Mouse (Mus musculus): Measurements from ENCODE around the gene Olfr98. TPM values are rescaled to one million over a fixed set of nuclear protein-coding genes. Genes with fewer than 3 reads are reported as not detected.

Gene Olfr98
- not detected for polyA plus RNA-seq (2014; fragmentation: Illumina TruSeq; extraction: RNeasy Lipid Tissue Mini Kit (QIAGEN cat#74804); ENCODE audit: low replicate concordance)

DNA sequence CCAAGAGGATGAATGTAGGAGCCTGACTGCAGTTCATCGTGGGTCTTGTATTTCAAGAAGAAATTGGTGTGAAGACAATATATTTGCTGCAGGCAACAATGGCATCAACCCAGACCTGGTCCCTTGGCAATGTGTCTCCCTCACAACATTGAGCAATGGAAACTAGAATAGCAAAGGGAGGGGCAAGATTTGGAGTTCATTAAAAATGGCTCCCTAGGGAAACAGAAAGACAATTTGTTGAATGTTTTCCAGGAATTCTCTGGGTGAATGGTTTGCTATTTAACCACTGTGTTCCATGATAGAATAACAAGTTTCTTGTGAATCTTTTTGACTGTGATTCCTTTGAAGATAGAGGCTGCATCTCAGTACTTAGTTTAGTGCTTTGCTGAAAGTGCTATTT is at the start of gene Olfr98:
TSS of gene Olfr98 (minus strand) at position 124 of the 400 bp plus-strand sequence.

DNA sequence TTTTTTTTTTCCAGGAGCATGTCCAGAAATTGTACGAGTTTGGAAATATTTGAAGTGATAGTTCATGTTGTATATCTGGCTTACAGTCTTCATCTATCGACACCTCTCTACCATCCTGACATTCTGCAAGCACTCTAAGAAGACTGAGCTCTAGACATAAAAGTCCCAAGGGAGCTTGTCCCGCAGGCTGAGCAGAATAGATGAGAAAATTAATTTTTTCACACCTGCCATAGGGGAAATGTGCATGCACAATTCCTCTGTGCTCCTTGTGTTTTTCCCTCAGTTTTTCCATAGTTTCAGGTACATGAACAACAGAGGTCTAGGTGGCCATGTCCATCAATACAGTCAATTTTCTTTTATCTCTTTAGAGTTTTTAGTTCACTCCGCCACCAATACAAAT is 40.7 kb upstream of the Olfr98 start, which contains the start of gene Olfr101:
TSS of gene Olfr101 (minus strand) at position 101 of the 400 bp plus-strand sequence.

DNA sequence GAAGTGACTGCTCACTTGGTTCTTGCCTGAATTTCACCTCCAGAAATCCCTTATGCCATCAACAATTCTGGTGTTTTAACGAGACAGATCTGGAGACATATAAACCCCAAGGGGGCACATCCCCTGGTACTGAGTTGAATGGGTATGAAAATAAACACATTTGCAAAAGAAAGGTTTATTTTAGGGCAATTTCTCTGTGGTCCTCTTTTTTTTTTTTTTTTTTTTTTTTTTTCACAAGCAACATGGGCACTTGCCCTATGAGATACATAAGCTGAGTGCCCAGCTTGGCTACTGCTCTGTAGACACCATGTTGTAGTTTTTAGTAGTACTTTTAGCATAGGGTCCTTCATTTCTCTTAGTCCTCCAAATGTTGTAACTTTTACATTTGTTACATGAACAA is 19.8 kb upstream of the Olfr98 start, which contains the start of gene Olfr99:
TSS of gene Olfr99 (minus strand) at position 101 of the 400 bp plus-strand sequence.

DNA sequence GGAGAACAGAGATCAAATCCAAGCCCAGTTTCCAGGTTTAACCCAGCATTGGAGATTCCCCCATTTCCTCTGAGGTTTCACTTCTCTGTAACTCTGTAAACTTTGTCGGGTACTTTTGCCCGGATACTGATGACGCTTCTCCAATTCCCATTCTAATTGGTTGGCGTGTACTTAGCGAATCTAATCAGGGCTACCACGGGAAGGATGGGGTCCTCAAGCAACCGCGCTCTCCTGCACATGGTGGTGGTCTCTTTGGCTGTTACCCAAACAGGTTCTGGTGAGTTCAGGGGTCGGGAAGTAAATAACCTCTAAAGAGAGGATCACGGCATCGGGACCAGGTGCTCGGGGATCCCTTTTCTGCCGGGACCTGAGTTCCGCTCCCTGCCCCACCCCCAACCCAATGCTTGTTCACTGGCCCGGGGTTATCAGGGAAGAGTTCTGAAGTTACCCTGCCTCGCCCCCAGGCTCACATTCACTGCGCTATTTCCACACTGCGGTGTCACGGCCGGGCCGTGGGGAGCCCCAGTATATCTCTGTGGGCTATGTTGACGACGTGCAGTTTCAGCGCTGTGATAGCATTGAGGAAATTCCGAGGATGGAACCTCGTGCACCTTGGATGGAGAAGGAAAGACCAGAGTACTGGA is 6.6 kb upstream of the Olfr98 start, which contains the start of gene H2-M3:
TSS of gene H2-M3 (plus strand) at position 163 of the 644 bp plus-strand sequence.

DNA sequence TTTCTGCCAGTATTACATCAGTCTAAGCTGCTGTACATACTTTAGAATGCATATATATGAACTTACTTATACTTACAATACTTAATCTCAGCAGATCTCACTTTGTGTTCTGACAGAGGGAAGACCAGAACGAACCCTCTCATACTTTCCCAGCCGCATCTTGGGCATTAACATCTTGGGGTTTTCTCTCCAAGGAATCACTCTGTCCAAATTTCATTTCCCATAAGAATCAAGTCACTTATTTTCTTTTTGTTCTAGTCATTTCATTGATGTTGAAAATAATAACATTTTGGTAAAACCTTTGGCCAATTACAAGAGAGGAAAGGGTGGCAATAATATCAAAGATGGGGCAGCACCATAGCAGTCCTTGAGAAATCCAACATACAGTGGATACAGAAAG is 26.3 kb downstream of the Olfr98 start, which contains the start of gene Olfr97:
TSS of gene Olfr97 (minus strand) at position 101 of the 400 bp plus-strand sequence.

DNA sequence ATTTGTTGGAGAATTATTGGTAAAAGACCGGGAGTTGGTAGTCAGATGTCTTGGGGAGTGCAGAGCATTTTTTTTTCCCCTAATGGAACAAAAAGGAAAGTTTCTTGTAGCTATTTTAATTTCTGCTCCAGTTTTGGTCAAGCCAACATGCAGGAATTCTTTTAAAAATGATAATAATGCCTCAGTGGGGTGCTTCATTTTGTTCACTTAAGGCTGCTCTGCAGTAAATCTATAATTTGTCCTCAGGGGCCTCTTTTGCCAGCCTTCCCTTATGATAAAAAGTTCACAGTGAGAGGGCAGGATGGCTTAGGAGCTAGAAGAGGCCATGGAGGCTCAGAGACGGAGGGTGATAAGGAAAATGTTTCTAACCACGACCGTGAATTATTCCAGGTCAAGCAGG is 43.7 kb downstream of the Olfr98 start, which contains the start of gene Olfr96:
TSS of gene Olfr96 (plus strand) at position 301 of the 400 bp plus-strand sequence.

DNA sequence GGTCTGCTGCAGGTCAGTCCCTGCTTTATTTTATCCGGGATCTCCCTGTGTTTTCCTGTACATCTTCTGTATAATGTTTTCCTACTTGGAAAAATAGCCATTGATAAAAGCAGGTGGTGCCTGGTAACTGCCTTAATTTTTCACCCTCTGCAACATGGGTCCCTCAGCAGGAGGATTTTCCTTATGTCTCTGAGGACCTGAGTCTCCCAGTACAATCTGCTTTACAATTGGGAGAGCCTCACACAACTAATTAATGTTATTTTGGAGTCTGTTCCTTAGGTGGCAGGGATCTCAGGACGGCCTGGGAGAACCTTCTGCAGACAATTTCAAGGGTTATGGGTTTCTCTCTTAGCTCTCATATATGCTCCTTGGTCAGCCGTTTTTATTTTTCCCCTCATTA is 50.5 kb downstream of the Olfr98 start, which contains the start of gene Olfr95:
TSS of gene Olfr95 (minus strand) at position 101 of the 400 bp plus-strand sequence.

Other genes starting within 250 kb of the Olfr98 start
- gene Mog, start 240.4 kb downstream of the Olfr98 start, polyA plus RNA-seq (2014; fragmentation: Illumina TruSeq; extraction: RNeasy Lipid Tissue Mini Kit (QIAGEN cat#74804); ENCODE audit: low replicate concordance) = not detected
- gene Gabbr1, start 217.8 kb downstream of the Olfr98 start, polyA plus RNA-seq (2014; fragmentation: Illumina TruSeq; extraction: RNeasy Lipid Tissue Mini Kit (QIAGEN cat#74804); ENCODE audit: low replicate concordance) = 14.3 TPM
- not detected for gene Olfr90, start 175.2 kb downstream of the Olfr98 start, polyA plus RNA-seq (2014; fragmentation: Illumina TruSeq; extraction: RNeasy Lipid Tissue Mini Kit (QIAGEN cat#74804); ENCODE audit: low replicate concordance)
- not detected for gene Olfr91, start 165.5 kb downstream of the Olfr98 start, polyA plus RNA-seq (2014; fragmentation: Illumina TruSeq; extraction: RNeasy Lipid Tissue Mini Kit (QIAGEN cat#74804); ENCODE audit: low replicate concordance)
- gene Olfr92, start 143.7 kb downstream of the Olfr98 start, polyA plus RNA-seq (2014; fragmentation: Illumina TruSeq; extraction: RNeasy Lipid Tissue Mini Kit (QIAGEN cat#74804); ENCODE audit: low replicate concordance) = not detected
- gene Olfr93, start 102.3 kb downstream of the Olfr98 start, polyA plus RNA-seq (2014; fragmentation: Illumina TruSeq; extraction: RNeasy Lipid Tissue Mini Kit (QIAGEN cat#74804); ENCODE audit: low replicate concordance) = not detected
- gene Ubd, start 69.9 kb downstream of the Olfr98 start, polyA plus RNA-seq (2014; fragmentation: Illumina TruSeq; extraction: RNeasy Lipid Tissue Mini Kit (QIAGEN cat#74804); ENCODE audit: low replicate concordance) = 7.5 TPM
- not detected for gene Olfr94, start 62.8 kb downstream of the Olfr98 start, polyA plus RNA-seq (2014; fragmentation: Illumina TruSeq; extraction: RNeasy Lipid Tissue Mini Kit (QIAGEN cat#74804); ENCODE audit: low replicate concordance)
- gene Olfr95, start 50.6 kb downstream of the Olfr98 start, polyA plus RNA-seq (2014; fragmentation: Illumina TruSeq; extraction: RNeasy Lipid Tissue Mini Kit (QIAGEN cat#74804); ENCODE audit: low replicate concordance) = not detected
- not detected for gene Olfr96, start 43.6 kb downstream of the Olfr98 start, polyA plus RNA-seq (2014; fragmentation: Illumina TruSeq; extraction: RNeasy Lipid Tissue Mini Kit (QIAGEN cat#74804); ENCODE audit: low replicate concordance)
- not detected for gene Olfr97, start 26.4 kb downstream of the Olfr98 start, polyA plus RNA-seq (2014; fragmentation: Illumina TruSeq; extraction: RNeasy Lipid Tissue Mini Kit (QIAGEN cat#74804); ENCODE audit: low replicate concordance)
- gene H2-M3, start 6.5 kb upstream of the Olfr98 start, polyA plus RNA-seq (2014; fragmentation: Illumina TruSeq; extraction: RNeasy Lipid Tissue Mini Kit (QIAGEN cat#74804); ENCODE audit: low replicate concordance) = 1.0 TPM
- gene Olfr99, start 19.7 kb upstream of the Olfr98 start, polyA plus RNA-seq (2014; fragmentation: Illumina TruSeq; extraction: RNeasy Lipid Tissue Mini Kit (QIAGEN cat#74804); ENCODE audit: low replicate concordance) = not detected
- not detected for gene Olfr101, start 40.6 kb upstream of the Olfr98 start, polyA plus RNA-seq (2014; fragmentation: Illumina TruSeq; extraction: RNeasy Lipid Tissue Mini Kit (QIAGEN cat#74804); ENCODE audit: low replicate concordance)
- not detected for gene Olfr102, start 53.3 kb upstream of the Olfr98 start, polyA plus RNA-seq (2014; fragmentation: Illumina TruSeq; extraction: RNeasy Lipid Tissue Mini Kit (QIAGEN cat#74804); ENCODE audit: low replicate concordance)
- gene Olfr103, start 75.9 kb upstream of the Olfr98 start, polyA plus RNA-seq (2014; fragmentation: Illumina TruSeq; extraction: RNeasy Lipid Tissue Mini Kit (QIAGEN cat#74804); ENCODE audit: low replicate concordance) = not detected
- gene Olfr104-ps, start 95.8 kb upstream of the Olfr98 start, polyA plus RNA-seq (2014; fragmentation: Illumina TruSeq; extraction: RNeasy Lipid Tissue Mini Kit (QIAGEN cat#74804); ENCODE audit: low replicate concordance) = not detected
- gene Olfr105-ps, start 115.3 kb upstream of the Olfr98 start, polyA plus RNA-seq (2014; fragmentation: Illumina TruSeq; extraction: RNeasy Lipid Tissue Mini Kit (QIAGEN cat#74804); ENCODE audit: low replicate concordance) = not detected
- gene Olfr106-ps, start 126.6 kb upstream of the Olfr98 start, polyA plus RNA-seq (2014; fragmentation: Illumina TruSeq; extraction: RNeasy Lipid Tissue Mini Kit (QIAGEN cat#74804); ENCODE audit: low replicate concordance) = not detected
- not detected for gene Olfr107, start 135.5 kb upstream of the Olfr98 start, polyA plus RNA-seq (2014; fragmentation: Illumina TruSeq; extraction: RNeasy Lipid Tissue Mini Kit (QIAGEN cat#74804); ENCODE audit: low replicate concordance)
- not detected for gene Olfr108, start 181.7 kb upstream of the Olfr98 start, polyA plus RNA-seq (2014; fragmentation: Illumina TruSeq; extraction: RNeasy Lipid Tissue Mini Kit (QIAGEN cat#74804); ENCODE audit: low replicate concordance)
- not detected for gene Olfr109, start 195.2 kb upstream of the Olfr98 start, polyA plus RNA-seq (2014; fragmentation: Illumina TruSeq; extraction: RNeasy Lipid Tissue Mini Kit (QIAGEN cat#74804); ENCODE audit: low replicate concordance)
- gene H2-M2, start 219.8 kb upstream of the Olfr98 start, polyA plus RNA-seq (2014; fragmentation: Illumina TruSeq; extraction: RNeasy Lipid Tissue Mini Kit (QIAGEN cat#74804); ENCODE audit: low replicate concordance) = 4.4 TPM
- not detected for gene Olfr110, start 228.7 kb upstream of the Olfr98 start, polyA plus RNA-seq (2014; fragmentation: Illumina TruSeq; extraction: RNeasy Lipid Tissue Mini Kit (QIAGEN cat#74804); ENCODE audit: low replicate concordance)
- gene Olfr111, start 244.3 kb upstream of the Olfr98 start, polyA plus RNA-seq (2014; fragmentation: Illumina TruSeq; extraction: RNeasy Lipid Tissue Mini Kit (QIAGEN cat#74804); ENCODE audit: low replicate concordance) = 0.45 TPM

Measured in small intestine, adult 10 weeks (tissue).